Mouse (Mus musculus) heart, postnatal 0 days (tissue): ENCODE measurements around the gene Kcnj1. TPM values are rescaled to one million over a fixed set of nuclear protein-coding genes. Genes with fewer than 3 reads are reported as not detected.
A peak's percentile ranks its signal among the peaks of the same experiment; 100 is the strongest.

Experiments used
- ATAC-seq: fragments of 200-750 bp; cut with Nextera tagmentation; 2 replicates; pipeline ENCODE4 v1.8.0; 2017; ENCODE audit warnings: low read depth, moderate number of reproducible peaks, moderate library complexity; ENCODE audit not compliant: insufficient read depth
- DNase-seq: peaks from one replicate; pipeline ENCODE4 v3.0.0-alpha.2; 2016; ENCODE audit warnings: low spot score
- H3K27ac ChIP-seq: fragments of 300-500 bp; sonication (generic); 2 replicates; pipeline ENCODE4 v1.5.1; 2014; ENCODE audit warnings: low read depth, mild to moderate bottlenecking
- H3K27me3 ChIP-seq: fragments of 300-500 bp; sonication (generic); 2 replicates; pipeline ENCODE4 v1.6.1; 2014; ENCODE audit warnings: low read length, mixed read lengths; ENCODE audit not compliant: control insufficient read depth, insufficient read depth
- H3K36me3 ChIP-seq: fragments of 300-500 bp; sonication (generic); replicated peaks from 2 replicates; pipeline ENCODE4 v1.6.1; 2014; ENCODE audit warnings: low read length, mixed read lengths; ENCODE audit not compliant: control insufficient read depth, insufficient read depth
- H3K4me1 ChIP-seq: fragments of 300-500 bp; sonication (generic); 2 replicates; pipeline ENCODE4 v1.6.1; 2014; ENCODE audit warnings: antibody characterized with exemption; ENCODE audit not compliant: control insufficient read depth, insufficient read depth
- H3K4me2 ChIP-seq: fragments of 300-500 bp; sonication (generic); 2 replicates; pipeline ENCODE4 v1.6.1; 2014; ENCODE audit warnings: low read depth, mild to moderate bottlenecking, low read length, moderate library complexity
- H3K4me3 ChIP-seq: fragments of 300-500 bp; sonication (generic); 2 replicates; pipeline ENCODE4 v1.5.1; 2014; ENCODE audit warnings: low read depth, low read length
- H3K9ac ChIP-seq: fragments of 300-500 bp; sonication (generic); replicated peaks from 2 replicates; pipeline ENCODE4 v1.6.1; 2014; ENCODE audit warnings: low read depth, low read length, mixed read lengths
- H3K9me3 ChIP-seq: fragments of 300-500 bp; sonication (generic); replicated peaks from 2 replicates; pipeline ENCODE4 v1.6.1; 2016; ENCODE audit warnings: low read length; ENCODE audit not compliant: control insufficient read depth
- CTCF ChIP-seq: IDR thresholded peaks from 2 replicates; pipeline ENCODE4 v1.5.1; 2016; ENCODE audit warnings: antibody characterized with exemption, control low read depth, low read depth
- EP300 ChIP-seq: IDR thresholded peaks from 2 replicates; pipeline ENCODE4 v1.6.1; 2016; ENCODE audit warnings: antibody characterized with exemption, low read depth
- WGBS: fragments of 180-500 bp; shearing (Covaris S2); extraction: QIAGEN DNeasy Blood & Tissue Kit; methylation state at CpG from one replicate; pipeline ENCODE4 v1.1.7; 2014; 5-methylcytosine and 5-hydroxymethylcytosine counted together
- polyA plus RNA-seq: library from polyadenylated mRNA; unstranded; fragments of >200 nt; fragmentation: Nextera tagmentation; extraction: Ambion mirVana; gene quantifications from 2 replicates; pipeline ENCODE4 v1.2.1, GENCODE M21; 2015
- total RNA-seq: library from RNA; depleted of rRNA; stranded (reverse); fragments of >200 nt; gene quantifications from 2 replicates; pipeline ENCODE4 v1.2.3, GENCODE M21; 2014; ENCODE audit warnings: low replicate concordance; rRNA removed

Gene Kcnj1
- total RNA-seq (not detected in 2 replicates), polyA plus RNA-seq (not detected in 2 replicates)

DNA sequence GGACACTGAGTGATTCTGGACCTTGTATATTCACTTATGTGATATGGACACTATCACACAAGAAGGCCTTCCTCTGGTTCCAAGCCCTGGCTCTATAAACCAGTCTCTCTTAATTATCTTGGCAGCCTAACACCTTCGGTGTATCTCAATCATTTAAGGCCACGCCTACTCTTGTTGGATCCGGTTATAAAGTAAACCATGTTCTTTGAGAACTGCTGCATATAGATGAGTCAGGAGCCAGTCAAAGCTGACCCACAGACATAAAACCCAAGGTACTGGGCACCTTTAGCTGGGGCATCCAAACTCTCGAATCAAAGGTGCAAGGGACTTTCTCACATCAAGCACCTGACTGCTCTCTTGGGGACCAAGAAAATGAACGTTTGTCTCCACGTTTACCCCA lies at the start of gene Kcnj1:
TSS of gene Kcnj1 (plus strand) at position 292 of the 400 bp plus-strand sequence.
- ATAC-seq (no peak), DNase-seq (no peak)
- Histone ChIP-seq H3K27me3 (no peaks in the 10 kb centered on the region), H3K9ac (no peak within 1 kb of the TSS), H3K36me3 (no peaks in the 10 kb centered on the region), H3K27ac (no peak within 1 kb of the TSS), H3K4me1 (no peaks in the 10 kb centered on the region), H3K4me2 (no peak within 1 kb of the TSS), H3K4me3 (no peak within 1 kb of the TSS), H3K9me3 (no peaks in the 10 kb centered on the region)
- WGBS: 81% methylated on average over 6 of the region's 6 CpGs
- TF ChIP-seq EP300: no peak
- no peak for TF ChIP-seq CTCF

- ATAC-seq (no peak), DNase-seq (no peak)
- Histone ChIP-seq H3K27me3 (no peaks in the 10 kb centered on the region), H3K4me1 (peaks cover 29% of the 10 kb centered on the region), H3K4me2 (no peak overlapping the region), H3K9me3 (no peaks in the 10 kb centered on the region), H3K9ac (no peak overlapping the region), H3K4me3 (no peak overlapping the region), H3K36me3 (peaks cover 15% of the 10 kb centered on the region; the same call in 1 of the 2 replicates), H3K27ac (no peak overlapping the region)
- TF ChIP-seq EP300 (no peak), CTCF (no peak)
- 27% methylated on average over 7 of the region's 7 CpGs for WGBS
Measured at GRCm38 (mm10) chr9:32323610-32324009, 48.7 kb upstream of the Kcnj1 start.

DNA sequence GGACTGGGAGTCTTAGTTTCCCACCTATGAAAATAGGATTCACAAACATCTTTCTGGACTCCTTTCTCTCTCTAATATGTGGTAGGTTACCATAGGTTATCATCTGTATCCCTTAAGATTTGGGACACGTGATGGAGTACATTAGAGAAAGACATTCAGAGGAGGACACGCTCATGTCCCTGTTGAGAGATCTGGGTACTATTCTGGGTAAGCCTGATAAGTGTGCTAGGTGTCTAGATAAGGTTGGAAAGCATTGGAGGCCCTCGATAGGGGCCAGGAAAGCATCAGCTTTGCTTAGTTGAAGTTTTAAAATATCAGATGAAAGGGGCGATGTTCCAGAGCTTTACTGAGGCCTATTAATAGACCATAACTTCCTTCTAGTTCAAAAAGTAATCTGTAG lies 43.5 kb upstream of the Kcnj1 start:
- no peak overlapping the region for H3K27ac ChIP-seq
- TF ChIP-seq EP300 (no peak), CTCF (no peak)

DNA sequence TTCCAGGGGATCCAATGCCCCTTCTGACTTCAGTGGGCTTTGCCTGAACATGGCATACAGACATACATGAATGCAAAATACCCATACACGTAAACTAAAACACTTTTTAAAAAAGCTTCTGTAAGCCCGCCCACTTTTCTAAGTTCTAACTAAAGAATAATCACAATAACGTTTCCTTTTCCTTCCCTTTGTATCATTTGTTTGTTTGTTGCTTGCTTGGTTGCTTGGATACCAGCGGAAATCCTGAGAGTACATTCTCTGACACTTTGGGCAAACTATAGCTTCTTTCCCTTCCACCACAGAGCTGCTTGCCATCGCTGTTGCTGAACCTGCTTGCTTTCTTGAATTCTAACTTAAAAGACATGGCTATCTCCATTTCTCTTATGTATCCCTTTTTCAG lies 41.1 kb upstream of the Kcnj1 start:
- H3K9me3 ChIP-seq: no peaks in the 10 kb centered on the region
- no peak overlapping the region for H3K4me3 ChIP-seq
- peak overlapping the region; percentile 30; the same call in 1 of the 2 replicates for H3K27ac ChIP-seq
- H3K36me3 ChIP-seq: 0 out of 2 replicates have a peak, but pooled peaks cover 2% of the 10 kb centered on the region
- no peak overlapping the region for H3K4me2 ChIP-seq
- ATAC-seq: no peak
- WGBS: 56% methylated on average over 5 of the region's 5 CpGs
- no peak overlapping the region for H3K9ac ChIP-seq
- TF ChIP-seq EP300 (no peak), CTCF (no peak)
- peaks cover 30% of the 10 kb centered on the region for H3K4me1 ChIP-seq
- H3K27me3 ChIP-seq: no peaks in the 10 kb centered on the region
- DNase-seq: peak; percentile 49

More for the DNA sequence above, 43.5 kb upstream of the Kcnj1 start:
- no peaks in the 10 kb centered on the region for H3K27me3 ChIP-seq
- no peaks in the 10 kb centered on the region for H3K9me3 ChIP-seq
- no peaks in the 10 kb centered on the region for H3K36me3 ChIP-seq
- DNase-seq: no peak
- WGBS: 38% methylated on average over 4 of the region's 4 CpGs
- no peak overlapping the region for H3K4me2 ChIP-seq
- H3K4me1 ChIP-seq: peaks cover 21% of the 10 kb centered on the region; the same call in 1 of the 2 replicates
- H3K4me3 ChIP-seq: no peak overlapping the region
- no peak overlapping the region for H3K9ac ChIP-seq
- no peak for ATAC-seq

- no peaks in the 10 kb centered on the region for H3K27me3 ChIP-seq
- no peak overlapping the region for H3K4me2 ChIP-seq
- TF ChIP-seq EP300 (no peak), CTCF (no peak)
- ATAC-seq (peak; percentile 85), DNase-seq (peak; percentile 66)
- H3K9ac ChIP-seq: no peak overlapping the region
- no peak overlapping the region for H3K4me3 ChIP-seq
- WGBS: 61% methylated on average over 13 of the region's 13 CpGs
- 0 out of 2 replicates have a peak, but pooled peaks cover 2% of the 10 kb centered on the region for H3K36me3 ChIP-seq
- H3K4me1 ChIP-seq: peaks cover 39% of the 10 kb centered on the region
- peak overlapping the region; percentile 75 for H3K27ac ChIP-seq
- H3K9me3 ChIP-seq: no peaks in the 10 kb centered on the region
Measured at GRCm38 (mm10) chr9:32335389-32336150, 36.7 kb upstream of the Kcnj1 start.

- 12% methylated on average over 5 of the region's 5 CpGs for WGBS
- no peak for TF ChIP-seq EP300
- TF ChIP-seq CTCF: no peak
- no peaks in the 10 kb centered on the region for H3K9me3 ChIP-seq
- ATAC-seq: peak; percentile 68
- DNase-seq: peak; percentile 79
- no peak overlapping the region for H3K4me3 ChIP-seq
- peaks cover 29% of the 10 kb centered on the region for H3K4me1 ChIP-seq
- H3K4me2 ChIP-seq: peak overlapping the region; percentile 81
- H3K27ac ChIP-seq: peak overlapping the region; percentile 90
- H3K27me3 ChIP-seq: no peaks in the 10 kb centered on the region
- no peaks in the 10 kb centered on the region for H3K36me3 ChIP-seq
- no peak overlapping the region for H3K9ac ChIP-seq
Measured at GRCm38 (mm10) chr9:32340831-32341230, 31.5 kb upstream of the Kcnj1 start.
